Mouse (Mus musculus) thymus, adult 2 months (tissue): ENCODE measurements around the gene Nolc1.

Source experiments
- CTCF ChIP-seq: fragments of 200-500 bp; IDR thresholded peaks from 2 replicates; pipeline ENCODE4 v1.5.1; 2012; ENCODE audit warnings: mild to moderate bottlenecking, control low read depth, low read length, moderate library complexity, borderline replicate concordance; ENCODE audit not compliant: control insufficient read depth, poor library complexity, insufficient read depth; ENCODE audit errors: extremely low read depth
- POLR2A ChIP-seq: fragments of 200-500 bp; IDR thresholded peaks from 2 replicates; pipeline ENCODE4 v1.6.1; 2012; ENCODE audit warnings: mild to moderate bottlenecking, low read length, control low read depth, moderate library complexity; ENCODE audit not compliant: control insufficient read depth, poor library complexity, insufficient read depth; ENCODE audit errors: extremely low read depth

- TF ChIP-seq CTCF (no peak), POLR2A (no peak)
Measured at GRCm38 (mm10) chr19:46119458-46119857, 43.8 kb downstream of the Nolc1 start.
